Mouse (Mus musculus): ENCODE measurements at regions not wholly inside any gene's neighbourhood (a gene's known extent, or its start where the extent isn't known, plus 50 kb on each side); places are given as distances from the start of the nearest gene placed in this dataset.

- Histone ChIP-seq H3K4me1 (replicated peaks) (no peaks in the 10 kb centered on the region), H3K9ac (no peak overlapping the region), H3K27ac (replicated peaks) (no peak overlapping the region), H3K9me3 (replicated peaks) (no peaks in the 10 kb centered on the region), H3K36me3 (replicated peaks) (no peaks in the 10 kb centered on the region), H3K27me3 (no peaks in the 10 kb centered on the region), H3K4me3 (replicated peaks) (no peak overlapping the region), H3K4me2 (no peak overlapping the region)
- ATAC-seq (ENCODE audit: insufficient read depth): 0 out of 2 replicates have a peak, but pooled peaks have one; percentile 31
- WGBS (ENCODE audit: insufficient replicate concordance): 44% methylated on average over 2 of the region's 2 CpGs
Measured at GRCm38 (mm10) chr7:121269358-121269757, 122.3 kb upstream of the Hs3st2 start.

DNA sequence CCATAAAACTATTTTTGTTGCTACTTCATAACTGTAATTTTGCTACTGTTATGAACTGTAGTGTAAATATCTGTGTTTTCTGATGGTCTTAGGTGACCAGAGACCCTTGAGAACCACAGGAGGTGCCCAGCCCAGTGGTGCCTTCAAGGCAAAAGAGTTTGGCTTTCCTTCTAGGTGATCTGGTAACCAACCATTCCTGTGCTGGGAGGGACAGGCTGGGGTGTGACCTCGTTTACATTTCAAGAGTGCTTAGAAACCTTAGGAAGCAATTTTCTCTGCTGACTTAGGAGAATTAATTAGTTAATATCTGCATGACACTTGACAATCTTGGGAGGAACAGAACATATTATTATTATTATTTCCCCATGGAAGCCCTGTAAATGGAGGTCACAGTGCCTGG, 111.1 kb upstream of the Hs3st2 start:
- 22% methylated on average over 1 of the region's 1 CpGs for WGBS (ENCODE audit: insufficient replicate concordance)
- no peak for ATAC-seq (ENCODE audit: insufficient read depth)
- H3K27ac ChIP-seq (replicated peaks): no peak overlapping the region
- no peak overlapping the region for H3K4me3 ChIP-seq (replicated peaks)
- H3K9me3 ChIP-seq (replicated peaks): no peaks in the 10 kb centered on the region
- no peak overlapping the region for H3K4me2 ChIP-seq
- H3K36me3 ChIP-seq (replicated peaks): no peaks in the 10 kb centered on the region
- H3K4me1 ChIP-seq (replicated peaks): no peaks in the 10 kb centered on the region
- no peaks in the 10 kb centered on the region for H3K27me3 ChIP-seq
- H3K9ac ChIP-seq: no peak overlapping the region

DNA sequence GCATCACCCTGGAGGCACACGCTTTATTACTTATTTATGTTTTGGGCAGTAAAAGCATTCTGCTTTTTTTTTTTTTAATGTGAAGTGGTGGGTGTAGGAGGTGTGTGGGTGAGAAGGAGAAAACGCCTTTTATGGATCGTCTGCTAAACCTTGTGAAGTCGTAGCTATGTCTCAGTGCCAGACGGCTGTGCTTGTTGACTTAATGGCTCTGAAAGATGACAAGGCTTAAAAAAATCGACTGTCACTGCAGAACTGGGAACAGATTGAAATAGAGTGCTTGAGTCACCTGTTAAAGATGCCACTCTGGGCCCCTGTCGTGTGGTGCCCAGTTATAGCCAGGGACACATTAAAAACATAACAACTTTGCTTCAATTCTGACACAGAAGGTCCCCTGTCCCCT, 109.5 kb upstream of the Hs3st2 start:
- Histone ChIP-seq H3K36me3 (replicated peaks) (no peaks in the 10 kb centered on the region), H3K9me3 (replicated peaks) (no peaks in the 10 kb centered on the region), H3K27me3 (no peaks in the 10 kb centered on the region), H3K9ac (no peak overlapping the region), H3K4me3 (replicated peaks) (no peak overlapping the region), H3K4me2 (no peak overlapping the region), H3K4me1 (replicated peaks) (no peaks in the 10 kb centered on the region), H3K27ac (replicated peaks) (no peak overlapping the region)
- ATAC-seq (ENCODE audit: insufficient read depth): no peak
- 47% methylated on average over 7 of the region's 7 CpGs for WGBS (ENCODE audit: insufficient replicate concordance)

DNA sequence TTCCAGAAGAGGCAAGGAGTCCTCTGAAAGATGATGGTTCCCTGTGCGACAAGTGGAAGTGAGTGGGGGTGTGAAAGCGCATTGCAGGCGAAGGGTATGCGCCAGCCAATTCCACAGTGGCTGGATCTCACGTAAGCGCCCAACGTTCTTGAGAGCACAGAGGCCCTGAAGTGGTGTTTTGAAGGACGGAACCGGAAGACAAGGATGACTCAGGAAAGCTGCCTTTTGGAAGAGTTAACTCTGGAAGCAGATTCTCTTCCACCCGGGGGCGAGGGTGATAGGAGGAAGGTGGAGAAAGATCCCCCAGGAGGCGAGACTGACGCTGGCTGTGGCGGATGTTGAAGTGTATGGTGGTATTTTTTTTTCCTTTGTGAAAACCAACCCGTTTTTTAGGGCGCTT, 101.9 kb upstream of the Hs3st2 start:
- Histone ChIP-seq H3K4me2 (no peak overlapping the region), H3K4me3 (replicated peaks) (no peak overlapping the region), H3K9ac (no peak overlapping the region), H3K27ac (replicated peaks) (no peak overlapping the region), H3K27me3 (no peaks in the 10 kb centered on the region), H3K36me3 (replicated peaks) (no peaks in the 10 kb centered on the region), H3K9me3 (replicated peaks) (no peaks in the 10 kb centered on the region; the same call in 1 of the 2 replicates), H3K4me1 (replicated peaks) (no peaks in the 10 kb centered on the region)
- 64% methylated on average over 16 of the region's 16 CpGs for WGBS (ENCODE audit: insufficient replicate concordance)
- no peak for ATAC-seq (ENCODE audit: insufficient read depth)

DNA sequence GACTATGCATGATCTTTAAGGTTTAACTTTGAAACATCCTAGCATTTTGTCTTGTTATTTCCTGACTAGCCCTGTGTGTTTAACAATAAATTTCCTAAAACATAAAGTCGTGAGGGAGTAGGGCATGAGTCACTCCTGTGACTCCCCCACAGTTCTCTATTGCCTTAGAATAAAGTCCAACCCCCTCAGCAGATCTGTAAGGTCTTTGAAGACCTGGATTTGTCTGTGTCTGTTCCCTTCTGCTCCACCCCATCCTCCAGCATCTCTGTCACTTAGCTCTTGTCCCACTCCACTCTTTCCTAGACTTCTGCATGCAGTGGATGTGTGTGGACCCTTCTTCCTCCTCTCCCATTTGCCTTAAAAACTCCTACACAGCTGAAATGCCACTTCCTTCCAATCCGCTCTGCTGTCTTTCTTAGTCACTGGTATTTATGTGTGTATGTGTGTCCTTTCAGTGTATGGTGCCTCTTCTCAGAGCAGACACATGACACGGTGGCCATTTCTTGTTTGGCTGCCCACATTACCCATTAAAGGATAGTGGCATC, 95.4 kb upstream of the Hs3st2 start:
- no peak for ATAC-seq (ENCODE audit: insufficient read depth)
- Histone ChIP-seq H3K27ac (replicated peaks) (no peak overlapping the region), H3K9me3 (replicated peaks) (no peaks in the 10 kb centered on the region; the same call in 1 of the 2 replicates), H3K27me3 (no peaks in the 10 kb centered on the region), H3K4me1 (replicated peaks) (no peaks in the 10 kb centered on the region), H3K4me2 (no peak overlapping the region), H3K9ac (no peak overlapping the region), H3K4me3 (replicated peaks) (no peak overlapping the region), H3K36me3 (replicated peaks) (no peaks in the 10 kb centered on the region)
- WGBS (ENCODE audit: insufficient replicate concordance): 54% methylated on average over 3 of the region's 3 CpGs

GRCm38 (mm10) chr7:121312961-121313587, 78.6 kb upstream of the Hs3st2 start:
- H3K4me3 ChIP-seq (replicated peaks): no peak overlapping the region
- no peaks in the 10 kb centered on the region for H3K36me3 ChIP-seq (replicated peaks)
- no peak overlapping the region for H3K4me2 ChIP-seq
- no peaks in the 10 kb centered on the region for H3K9me3 ChIP-seq (replicated peaks)
- H3K27ac ChIP-seq (replicated peaks): no peak overlapping the region
- ATAC-seq (ENCODE audit: insufficient read depth): no peak
- H3K4me1 ChIP-seq (replicated peaks): no peaks in the 10 kb centered on the region
- 21% methylated on average over 19 of the region's 19 CpGs for WGBS (ENCODE audit: insufficient replicate concordance)
- H3K9ac ChIP-seq: no peak overlapping the region
- no peaks in the 10 kb centered on the region for H3K27me3 ChIP-seq

- Histone ChIP-seq H3K9ac (no peak overlapping the region), H3K4me3 (replicated peaks) (no peak overlapping the region), H3K9me3 (replicated peaks) (no peaks in the 10 kb centered on the region), H3K27ac (replicated peaks) (no peak overlapping the region), H3K4me2 (no peak overlapping the region), H3K27me3 (no peaks in the 10 kb centered on the region), H3K36me3 (replicated peaks) (no peaks in the 10 kb centered on the region), H3K4me1 (replicated peaks) (no peaks in the 10 kb centered on the region)
- 64% methylated on average over 4 of the region's 4 CpGs for WGBS (ENCODE audit: insufficient replicate concordance)
- no peak for ATAC-seq (ENCODE audit: insufficient read depth)
Measured at GRCm38 (mm10) chr7:121314521-121314920, 77.1 kb upstream of the Hs3st2 start.

DNA sequence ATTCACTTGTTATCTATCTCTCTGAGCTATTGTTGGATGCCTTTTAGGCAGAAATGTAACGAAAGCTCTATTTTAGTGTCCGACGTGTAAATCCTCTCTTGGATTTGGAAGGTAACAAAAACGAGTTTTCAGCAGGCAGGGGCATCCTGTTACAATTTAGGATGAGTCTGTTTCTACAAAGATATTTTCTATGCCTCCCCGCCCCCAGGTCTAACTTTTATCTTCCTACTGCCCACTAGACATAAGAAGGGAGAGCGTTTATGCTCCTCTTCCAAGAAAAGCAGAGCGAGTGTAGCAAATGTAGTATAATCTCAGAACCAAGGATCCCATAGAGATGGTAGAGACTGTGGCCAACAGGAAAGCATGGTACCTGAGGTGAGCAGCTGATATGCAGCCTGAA, 62.4 kb upstream of the Hs3st2 start:
- no peaks in the 10 kb centered on the region for H3K27me3 ChIP-seq
- no peak overlapping the region for H3K4me2 ChIP-seq
- ATAC-seq (ENCODE audit: insufficient read depth): no peak
- H3K4me3 ChIP-seq (replicated peaks): no peak overlapping the region
- H3K9me3 ChIP-seq (replicated peaks): no peaks in the 10 kb centered on the region
- no peaks in the 10 kb centered on the region for H3K36me3 ChIP-seq (replicated peaks)
- H3K4me1 ChIP-seq (replicated peaks): no peaks in the 10 kb centered on the region
- no peak overlapping the region for H3K9ac ChIP-seq
- H3K27ac ChIP-seq (replicated peaks): no peak overlapping the region
- WGBS (ENCODE audit: insufficient replicate concordance): 65% methylated on average over 7 of the region's 7 CpGs

DNA sequence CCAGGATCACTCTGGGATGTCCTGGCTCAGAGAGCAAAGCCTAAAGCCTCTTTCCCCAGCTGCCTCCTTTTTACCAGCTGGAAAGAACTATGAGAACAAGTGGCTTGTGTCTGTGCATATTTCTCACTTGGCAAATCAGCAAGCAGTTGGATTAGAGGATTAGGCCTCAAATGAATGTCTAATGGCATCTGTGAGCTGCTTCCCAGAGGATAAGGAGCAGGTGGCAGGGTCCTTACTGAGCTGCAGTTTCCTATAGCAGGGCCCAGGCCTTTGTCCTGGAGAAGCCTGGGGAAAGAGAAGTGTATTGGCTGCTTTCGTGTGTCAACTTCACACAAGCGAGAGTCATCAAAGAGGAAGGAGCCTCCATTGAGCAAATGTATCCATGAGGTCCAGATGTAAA, 59.1 kb upstream of the Hs3st2 start:
- H3K27ac ChIP-seq (replicated peaks): no peak overlapping the region
- H3K4me3 ChIP-seq (replicated peaks): no peak overlapping the region
- ATAC-seq (ENCODE audit: insufficient read depth): no peak
- no peaks in the 10 kb centered on the region for H3K4me1 ChIP-seq (replicated peaks)
- no peaks in the 10 kb centered on the region for H3K9me3 ChIP-seq (replicated peaks)
- 53% methylated on average over 2 of the region's 2 CpGs for WGBS (ENCODE audit: insufficient replicate concordance)
- H3K27me3 ChIP-seq: no peaks in the 10 kb centered on the region
- H3K9ac ChIP-seq: no peak overlapping the region
- no peaks in the 10 kb centered on the region for H3K36me3 ChIP-seq (replicated peaks)
- H3K4me2 ChIP-seq: no peak overlapping the region

DNA sequence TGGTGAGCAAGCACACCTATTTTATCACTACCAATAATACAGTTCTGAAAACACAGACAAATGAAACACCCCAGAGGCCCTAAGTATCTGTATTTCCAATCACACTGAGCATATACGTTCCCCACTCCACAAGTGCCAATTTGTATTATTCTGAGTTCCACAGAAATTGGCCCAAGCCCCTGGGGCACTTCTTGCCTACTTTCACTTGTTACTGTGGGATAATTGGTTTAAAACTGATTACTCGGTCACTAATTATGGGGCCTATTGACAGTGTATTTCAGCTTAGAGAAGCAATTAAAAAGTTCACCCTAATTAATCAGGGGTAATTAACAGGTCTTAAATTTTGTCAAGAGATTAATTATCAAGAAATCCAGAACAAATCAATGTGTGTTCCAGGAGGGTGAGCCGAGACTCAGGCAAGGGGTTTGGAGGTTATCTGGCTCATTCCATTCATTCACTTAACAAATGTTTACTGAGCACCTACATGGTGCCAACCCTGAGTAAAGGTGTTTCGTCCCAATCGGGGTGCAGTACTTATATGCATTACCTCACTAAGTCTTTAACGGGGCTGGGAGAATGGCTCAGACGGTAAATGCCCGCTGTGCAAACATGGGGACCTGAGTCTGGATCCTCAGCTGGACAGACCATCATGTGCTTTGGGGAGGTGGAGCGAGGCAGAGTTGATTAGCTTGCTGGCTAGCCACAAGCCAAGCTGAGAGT, 56.1 kb upstream of the Hs3st2 start:
- Histone ChIP-seq H3K4me3 (replicated peaks) (no peak overlapping the region), H3K36me3 (replicated peaks) (no peaks in the 10 kb centered on the region), H3K27me3 (no peaks in the 10 kb centered on the region), H3K27ac (replicated peaks) (no peak overlapping the region), H3K4me1 (replicated peaks) (no peaks in the 10 kb centered on the region), H3K9me3 (replicated peaks) (no peaks in the 10 kb centered on the region), H3K4me2 (no peak overlapping the region), H3K9ac (no peak overlapping the region)
- no peak for ATAC-seq (ENCODE audit: insufficient read depth)
- 69% methylated on average over 9 of the region's 9 CpGs for WGBS (ENCODE audit: insufficient replicate concordance)

DNA sequence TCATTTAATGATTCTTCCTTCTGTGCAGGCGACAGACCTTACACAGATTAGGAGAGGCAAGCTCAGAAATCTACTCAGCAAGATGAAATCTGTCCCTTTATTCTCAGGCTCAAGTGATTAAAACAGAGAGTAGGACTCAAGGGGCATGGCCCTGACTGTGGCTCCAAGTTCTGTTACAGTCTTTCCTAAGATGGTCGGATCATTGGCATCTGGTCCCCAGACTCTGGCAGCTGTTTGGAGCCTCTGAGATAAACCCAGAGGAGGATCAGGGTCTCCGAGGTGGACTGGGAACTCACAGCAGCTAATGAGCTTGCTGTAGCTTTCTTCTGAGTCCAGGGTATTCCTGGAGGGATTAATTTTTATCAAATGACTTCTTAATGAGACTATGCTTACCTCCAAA, 51.7 kb upstream of the Hs3st2 start:
- H3K36me3 ChIP-seq (replicated peaks): no peaks in the 10 kb centered on the region
- WGBS (ENCODE audit: insufficient replicate concordance): 40% methylated on average over 3 of the region's 3 CpGs
- no peak for ATAC-seq (ENCODE audit: insufficient read depth)
- H3K4me3 ChIP-seq (replicated peaks): no peak overlapping the region
- H3K27me3 ChIP-seq: no peaks in the 10 kb centered on the region
- no peaks in the 10 kb centered on the region for H3K4me1 ChIP-seq (replicated peaks)
- H3K9ac ChIP-seq: no peak overlapping the region
- no peak overlapping the region for H3K27ac ChIP-seq (replicated peaks)
- no peaks in the 10 kb centered on the region for H3K9me3 ChIP-seq (replicated peaks)
- no peak overlapping the region for H3K4me2 ChIP-seq
